Mouse (Mus musculus) kidney, embryonic 14.5 days (tissue): Measurements from ENCODE around the gene Afmid. TPM values are rescaled to one million over a fixed set of nuclear protein-coding genes. Genes with fewer than 3 reads are reported as not detected.

ENCODE experiments used
- ATAC-seq: fragments of 200-750 bp; cut with Nextera tagmentation; 2 replicates; pipeline ENCODE4 v1.8.0; 2017; ENCODE audit warnings: moderate number of reproducible peaks, mild to moderate bottlenecking, moderate TSS enrichment, moderate library complexity; ENCODE audit not compliant: low FRiP score, low TSS enrichment
- H3K27ac ChIP-seq: fragments of 300-500 bp; sonication (generic); 2 replicates; pipeline ENCODE4 v1.5.1; 2014; ENCODE audit warnings: low read depth, mild to moderate bottlenecking, low read length, moderate library complexity, mixed read lengths
- H3K27me3 ChIP-seq: fragments of 300-500 bp; sonication (generic); 2 replicates; pipeline ENCODE4 v1.6.1; 2014; ENCODE audit warnings: mild to moderate bottlenecking, low read length; ENCODE audit not compliant: control insufficient read depth, insufficient read depth
- H3K36me3 ChIP-seq: fragments of 300-500 bp; sonication (generic); 2 replicates; pipeline ENCODE4 v1.6.1; 2014; ENCODE audit warnings: low read length, mixed read lengths; ENCODE audit not compliant: control insufficient read depth, insufficient read depth
- H3K4me1 ChIP-seq: fragments of 300-500 bp; sonication (generic); 2 replicates; pipeline ENCODE4 v1.6.1; 2014; ENCODE audit warnings: low read length, mixed read lengths; ENCODE audit not compliant: control insufficient read depth, insufficient read depth
- H3K4me2 ChIP-seq: fragments of 300-500 bp; sonication (generic); replicated peaks from 2 replicates; pipeline ENCODE4 v1.6.1; 2014; ENCODE audit warnings: low read depth, mild to moderate bottlenecking, low read length
- H3K4me3 ChIP-seq: fragments of 300-500 bp; sonication (generic); 2 replicates; pipeline ENCODE4 v1.5.1; 2014; ENCODE audit warnings: mild to moderate bottlenecking, low read length
- H3K9ac ChIP-seq: fragments of 300-500 bp; sonication (generic); 2 replicates; pipeline ENCODE4 v1.6.1; 2014; ENCODE audit warnings: low read depth, mild to moderate bottlenecking, low read length, moderate library complexity
- H3K9me3 ChIP-seq: fragments of 300-500 bp; sonication (generic); 2 replicates; pipeline ENCODE4 v1.6.1; 2016; ENCODE audit warnings: low read length; ENCODE audit not compliant: control insufficient read depth
- WGBS: fragments of 180-500 bp; shearing (Covaris S2); extraction: QIAGEN DNeasy Blood & Tissue Kit; methylation state at CpG from one replicate; pipeline ENCODE4 v1.1.7; 2014; 5-methylcytosine and 5-hydroxymethylcytosine counted together
- polyA plus RNA-seq: library from polyadenylated mRNA; unstranded; fragments of >200 nt; fragmentation: Nextera tagmentation; extraction: Ambion mirVana; gene quantifications from 2 replicates; pipeline ENCODE4 v1.2.1, GENCODE M21; 2014

The Afmid gene
- polyA plus RNA-seq, 1 experiment from 2014 or later = 4.1 TPM

- no peaks in the 10 kb centered on the region for H3K36me3 ChIP-seq
- H3K4me2 ChIP-seq = peak overlapping the region; percentile 34; the same call in 1 of the 2 replicates
- no peaks in the 10 kb centered on the region for H3K27me3 ChIP-seq
- H3K9me3 ChIP-seq = no peaks in the 10 kb centered on the region
- H3K4me3 ChIP-seq = no peak overlapping the region
- 29% methylated on average over 13 of the region's 13 CpGs for WGBS
- ATAC-seq = no peak
- no peak overlapping the region for H3K9ac ChIP-seq
- H3K27ac ChIP-seq = no peak overlapping the region
- peaks cover 8% of the 10 kb centered on the region; the same call in 1 of the 2 replicates for H3K4me1 ChIP-seq
These were observed 10.6 kb downstream of the Afmid start for GRCm38 (mm10) chr11:117836306-117836705.

- H3K9me3 ChIP-seq = no peaks in the 10 kb centered on the region
- no peak overlapping the region for H3K4me3 ChIP-seq
- no peaks in the 10 kb centered on the region for H3K27me3 ChIP-seq
- no peaks in the 10 kb centered on the region for H3K36me3 ChIP-seq
- no peak overlapping the region for H3K27ac ChIP-seq
- WGBS = 68% methylated on average over 2 of the region's 2 CpGs
- H3K4me2 ChIP-seq = no peak overlapping the region
- no peak overlapping the region for H3K9ac ChIP-seq
- H3K4me1 ChIP-seq = no peaks in the 10 kb centered on the region
- no peak for ATAC-seq
These were observed 12.8 kb downstream of the Afmid start for GRCm38 (mm10) chr11:117838572-117838971.

DNA sequence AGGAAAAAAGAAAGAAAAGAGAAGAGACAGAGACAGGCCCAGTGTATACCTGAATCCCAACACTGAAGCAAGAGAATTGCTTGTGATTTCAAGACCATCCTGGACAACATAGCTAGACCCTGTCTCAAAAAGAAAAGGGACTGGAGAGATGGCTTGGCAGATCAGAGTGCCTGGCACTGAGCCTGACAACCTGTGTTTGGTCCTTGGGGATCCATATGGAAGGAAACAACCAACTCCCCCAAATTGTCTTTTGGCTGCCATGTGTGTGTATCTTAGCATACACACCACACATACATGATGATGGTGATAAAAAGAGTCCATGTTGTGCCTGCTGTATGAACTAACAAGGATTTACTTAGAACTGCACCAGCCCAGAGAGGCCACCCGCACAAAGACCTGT lies 13.3 kb downstream of the Afmid start:
- Histone ChIP-seq H3K4me2 (no peak overlapping the region), H3K36me3 (no peaks in the 10 kb centered on the region), H3K27ac (no peak overlapping the region), H3K27me3 (no peaks in the 10 kb centered on the region), H3K9me3 (no peaks in the 10 kb centered on the region), H3K4me1 (no peaks in the 10 kb centered on the region), H3K4me3 (no peak overlapping the region), H3K9ac (no peak overlapping the region)
- no peak for ATAC-seq
- 100% methylated on average over 1 of the region's 1 CpGs for WGBS

- Histone ChIP-seq H3K4me2 (no peak overlapping the region), H3K27me3 (no peaks in the 10 kb centered on the region), H3K4me1 (no peaks in the 10 kb centered on the region), H3K36me3 (no peaks in the 10 kb centered on the region), H3K9ac (no peak overlapping the region), H3K4me3 (no peak overlapping the region), H3K9me3 (no peaks in the 10 kb centered on the region), H3K27ac (no peak overlapping the region)
- ATAC-seq = no peak
- WGBS = 24% methylated on average over 1 of the region's 1 CpGs
These were observed 15.2 kb downstream of the Afmid start for GRCm38 (mm10) chr11:117840910-117841309.

DNA sequence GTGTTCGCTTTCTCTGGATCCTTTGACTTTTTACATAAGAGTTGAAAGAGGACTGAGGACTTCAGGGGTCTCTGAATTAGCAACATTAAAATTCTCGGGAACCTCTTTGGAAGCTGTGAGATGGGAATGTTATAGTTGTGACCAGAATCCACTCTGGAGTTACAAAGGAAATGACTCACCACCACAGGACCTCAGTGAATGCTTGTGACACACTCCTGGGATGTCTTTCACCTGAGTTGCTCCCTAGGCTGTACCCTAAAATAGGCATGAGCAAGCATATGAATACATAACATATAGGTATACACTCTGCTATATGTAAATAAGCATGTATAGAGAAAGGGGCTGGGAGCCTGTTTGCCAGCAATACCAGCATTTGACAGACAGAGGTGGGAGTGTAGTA lies 17.7 kb downstream of the Afmid start:
- H3K4me3 ChIP-seq = no peak overlapping the region
- ATAC-seq = no peak

GRCm38 (mm10) chr11:117844997-117845396 lies 19.3 kb downstream of the Afmid start:
- Histone ChIP-seq H3K27me3 (no peaks in the 10 kb centered on the region), H3K9me3 (no peaks in the 10 kb centered on the region), H3K4me2 (no peak overlapping the region), H3K9ac (no peak overlapping the region), H3K4me3 (no peak overlapping the region), H3K36me3 (no peaks in the 10 kb centered on the region), H3K27ac (no peak overlapping the region), H3K4me1 (peaks cover 16% of the 10 kb centered on the region)
- WGBS = 61% methylated on average over 2 of the region's 2 CpGs
- ATAC-seq = no peak

More for the DNA sequence above, 17.7 kb downstream of the Afmid start:
- Histone ChIP-seq H3K27me3 (no peaks in the 10 kb centered on the region), H3K27ac (no peak overlapping the region), H3K9ac (no peak overlapping the region), H3K36me3 (no peaks in the 10 kb centered on the region), H3K9me3 (no peaks in the 10 kb centered on the region), H3K4me2 (no peak overlapping the region), H3K4me1 (peaks cover 11% of the 10 kb centered on the region)
- 81% methylated on average over 2 of the region's 2 CpGs for WGBS

GRCm38 (mm10) chr11:117845651-117846050 lies 19.9 kb downstream of the Afmid start:
- 76% methylated on average over 2 of the region's 2 CpGs for WGBS
- no peak overlapping the region for H3K4me3 ChIP-seq
- H3K9me3 ChIP-seq = no peaks in the 10 kb centered on the region
- H3K4me2 ChIP-seq = no peak overlapping the region
- H3K9ac ChIP-seq = no peak overlapping the region
- ATAC-seq = no peak
- H3K4me1 ChIP-seq = peaks cover 22% of the 10 kb centered on the region
- no peaks in the 10 kb centered on the region for H3K36me3 ChIP-seq
- no peaks in the 10 kb centered on the region for H3K27me3 ChIP-seq
- H3K27ac ChIP-seq = no peak overlapping the region

GRCm38 (mm10) chr11:117846640-117847039 lies 20.9 kb downstream of the Afmid start:
- Histone ChIP-seq H3K9ac (no peak overlapping the region), H3K4me1 (peaks cover 22% of the 10 kb centered on the region), H3K4me2 (no peak overlapping the region), H3K4me3 (no peak overlapping the region), H3K9me3 (no peaks in the 10 kb centered on the region), H3K36me3 (0 out of 2 replicates have a peak, but pooled peaks cover under 1% of the 10 kb centered on the region), H3K27ac (no peak overlapping the region), H3K27me3 (no peaks in the 10 kb centered on the region)
- ATAC-seq = no peak
- WGBS = 58% methylated on average over 5 of the region's 5 CpGs

GRCm38 (mm10) chr11:117847593-117848215 lies 22.0 kb downstream of the Afmid start:
- no peaks in the 10 kb centered on the region for H3K27me3 ChIP-seq
- WGBS = 71% methylated on average over 7 of the region's 7 CpGs
- no peak for ATAC-seq
- H3K9ac ChIP-seq = peak overlapping the region; percentile 78
- H3K36me3 ChIP-seq = peaks cover 9% of the 10 kb centered on the region
- peak overlapping the region; percentile 90 for H3K4me2 ChIP-seq
- peak overlapping the region; percentile 97 for H3K27ac ChIP-seq
- H3K4me1 ChIP-seq = peaks cover 22% of the 10 kb centered on the region
- peak overlapping the region; percentile 72; the same call in 1 of the 2 replicates for H3K4me3 ChIP-seq
- H3K9me3 ChIP-seq = no peaks in the 10 kb centered on the region
